Mouse (Mus musculus) embryonic facial prominence, embryonic 11.5 days (tissue): ENCODE data around the gene Dab1. TPM values are rescaled to one million over a fixed set of nuclear protein-coding genes. Genes with fewer than 3 reads are reported as not detected.

Experiments
- ATAC-seq: fragments of 200-750 bp; cut with Nextera tagmentation; replicated peaks from 2 replicates; pipeline ENCODE4 v1.8.0; 2017; ENCODE audit warnings: low read depth; ENCODE audit not compliant: insufficient number of reproducible peaks, low FRiP score, low TSS enrichment
- DNase-seq: peaks from one replicate; pipeline ENCODE4 v3.0.0-alpha.2; 2015; ENCODE audit warnings: low spot score
- H3K27ac ChIP-seq: fragments of 300-500 bp; sonication (generic); replicated peaks from 2 replicates; pipeline ENCODE4 v1.5.1; 2014; ENCODE audit warnings: mild to moderate bottlenecking, low read depth, low read length, control low read depth
- H3K27me3 ChIP-seq: fragments of 300-500 bp; sonication (generic); 2 replicates; pipeline ENCODE4 v1.6.1; 2014; ENCODE audit warnings: mild to moderate bottlenecking, low read length, moderate library complexity, mixed read lengths; ENCODE audit not compliant: control insufficient read depth, insufficient read depth
- H3K36me3 ChIP-seq: fragments of 300-500 bp; sonication (generic); replicated peaks from 2 replicates; pipeline ENCODE4 v1.6.1; 2014; ENCODE audit warnings: low read depth, mild to moderate bottlenecking, low read length, moderate library complexity, mixed read lengths; ENCODE audit not compliant: control insufficient read depth, insufficient read depth
- H3K4me1 ChIP-seq: fragments of 300-500 bp; sonication (generic); 2 replicates; pipeline ENCODE4 v1.6.1; 2014; ENCODE audit warnings: low read length, mixed read lengths; ENCODE audit not compliant: control insufficient read depth, insufficient read depth
- H3K4me2 ChIP-seq: fragments of 300-500 bp; sonication (generic); 2 replicates; pipeline ENCODE4 v1.6.1; 2014; ENCODE audit warnings: low read depth, mild to moderate bottlenecking, control low read depth, low read length, moderate library complexity
- H3K4me3 ChIP-seq: fragments of 300-500 bp; sonication (generic); 2 replicates; pipeline ENCODE4 v1.5.1; 2014; ENCODE audit warnings: low read depth, low read length, control low read depth
- H3K9ac ChIP-seq: fragments of 300-500 bp; sonication (generic); replicated peaks from 2 replicates; pipeline ENCODE4 v1.6.1; 2014; ENCODE audit warnings: mild to moderate bottlenecking, control low read depth, low read length
- H3K9me3 ChIP-seq: fragments of 300-500 bp; sonication (generic); replicated peaks from 2 replicates; pipeline ENCODE4 v1.6.1; 2016; ENCODE audit warnings: mild to moderate bottlenecking, low read length, inconsistent platforms, mixed read lengths; ENCODE audit not compliant: control insufficient read depth
- WGBS: fragments of 180-500 bp; shearing (Covaris S2); extraction: QIAGEN DNeasy Blood & Tissue Kit; methylation state at CpG from one replicate; pipeline ENCODE4 v1.1.7; 2014; 5-methylcytosine and 5-hydroxymethylcytosine counted together
- polyA plus RNA-seq: library from polyadenylated mRNA; unstranded; fragments of >200 nt; fragmentation: Nextera tagmentation; extraction: Ambion mirVana; gene quantifications from 2 replicates; pipeline ENCODE4 v1.2.1, GENCODE M21; 2014

Gene Dab1
- polyA plus RNA-seq, 1 experiment from 2014 or later: 17.6 TPM

- ATAC-seq: no peak
- no peaks in the 10 kb centered on the region for H3K27me3 ChIP-seq
- H3K4me1 ChIP-seq: no peaks in the 10 kb centered on the region
- no peaks in the 10 kb centered on the region for H3K9me3 ChIP-seq
- H3K9ac ChIP-seq: no peak overlapping the region
- DNase-seq: no peak
- 81% methylated on average over 4 of the region's 4 CpGs for WGBS
- H3K27ac ChIP-seq: no peak overlapping the region
- H3K36me3 ChIP-seq: no peaks in the 10 kb centered on the region
- H3K4me3 ChIP-seq: no peak overlapping the region
- H3K4me2 ChIP-seq: no peak overlapping the region
Measured at GRCm38 (mm10) chr4:104770331-104770730, 1151.2 kb downstream of the Dab1 start.

DNA sequence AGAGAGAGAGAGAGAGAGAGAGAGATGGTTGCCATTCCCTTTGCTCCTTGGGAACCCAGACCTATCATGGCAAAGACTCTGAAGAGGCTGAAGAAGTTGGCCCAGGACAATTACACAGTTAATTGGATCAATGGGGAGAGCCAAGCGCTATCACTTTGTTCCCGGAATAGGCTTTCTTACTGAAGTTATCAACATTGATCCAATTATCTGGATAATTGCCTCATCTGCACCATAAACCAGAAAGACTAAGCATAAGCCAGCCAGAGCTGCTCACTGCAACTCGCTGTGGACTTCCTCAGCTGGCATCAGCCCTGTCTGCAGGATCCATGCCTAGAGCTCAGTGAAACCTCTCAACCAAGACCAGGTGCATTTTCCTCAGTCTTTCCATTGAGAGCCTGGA is 1156.4 kb downstream of the Dab1 start:
- no peak overlapping the region for H3K4me2 ChIP-seq
- DNase-seq: no peak
- H3K36me3 ChIP-seq: no peaks in the 10 kb centered on the region
- 49% methylated on average over 3 of the region's 3 CpGs for WGBS
- ATAC-seq: no peak
- H3K4me1 ChIP-seq: no peaks in the 10 kb centered on the region
- H3K27ac ChIP-seq: no peak overlapping the region
- H3K9me3 ChIP-seq: no peaks in the 10 kb centered on the region
- H3K27me3 ChIP-seq: no peaks in the 10 kb centered on the region
- H3K9ac ChIP-seq: no peak overlapping the region
- H3K4me3 ChIP-seq: no peak overlapping the region

- no peak for ATAC-seq
- no peak for DNase-seq
Measured at GRCm38 (mm10) chr4:104779460-104779859, 1160.3 kb downstream of the Dab1 start.

GRCm38 (mm10) chr4:104781441-104781840 is 1162.3 kb downstream of the Dab1 start:
- Histone ChIP-seq H3K9ac (no peak overlapping the region), H3K4me2 (no peak overlapping the region), H3K9me3 (no peaks in the 10 kb centered on the region), H3K4me1 (no peaks in the 10 kb centered on the region), H3K27ac (no peak overlapping the region), H3K27me3 (no peaks in the 10 kb centered on the region), H3K4me3 (no peak overlapping the region), H3K36me3 (no peaks in the 10 kb centered on the region)
- WGBS: 89% methylated on average over 3 of the region's 3 CpGs
- DNase-seq (no peak), ATAC-seq (no peak)

More at GRCm38 (mm10) chr4:104779460-104779859, 1160.3 kb downstream of the Dab1 start:
- Histone ChIP-seq H3K27ac (no peak overlapping the region), H3K4me1 (no peaks in the 10 kb centered on the region), H3K36me3 (no peaks in the 10 kb centered on the region), H3K9me3 (no peaks in the 10 kb centered on the region), H3K9ac (no peak overlapping the region), H3K4me3 (no peak overlapping the region), H3K4me2 (no peak overlapping the region), H3K27me3 (no peaks in the 10 kb centered on the region)
- WGBS: 86% methylated on average over 5 of the region's 5 CpGs

DNA sequence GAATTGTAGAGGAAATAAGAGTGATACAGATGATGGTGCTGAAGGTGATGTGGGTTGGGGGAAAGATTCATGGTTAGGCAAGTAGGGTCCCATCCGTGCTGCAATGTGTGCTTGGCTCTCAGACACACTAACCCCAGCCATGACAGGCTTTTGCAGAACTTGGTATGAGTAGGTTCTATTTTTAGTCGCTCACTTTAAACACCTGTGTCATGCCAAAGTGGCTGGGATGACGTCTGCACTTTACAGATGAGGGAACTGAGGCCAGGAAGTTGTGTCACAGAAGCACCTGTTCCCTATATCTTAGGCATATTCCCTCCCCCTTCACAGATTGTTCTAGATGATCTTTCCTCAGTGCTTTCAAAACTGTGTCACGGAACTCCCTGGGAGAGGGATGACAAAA is 1163.2 kb downstream of the Dab1 start:
- no peak overlapping the region for H3K4me2 ChIP-seq
- no peak for ATAC-seq
- no peak overlapping the region for H3K4me3 ChIP-seq
- 82% methylated on average over 4 of the region's 4 CpGs for WGBS
- no peaks in the 10 kb centered on the region for H3K27me3 ChIP-seq
- H3K4me1 ChIP-seq: no peaks in the 10 kb centered on the region
- H3K27ac ChIP-seq: no peak overlapping the region
- H3K9ac ChIP-seq: no peak overlapping the region
- no peak for DNase-seq
- no peaks in the 10 kb centered on the region for H3K36me3 ChIP-seq
- no peaks in the 10 kb centered on the region for H3K9me3 ChIP-seq

DNA sequence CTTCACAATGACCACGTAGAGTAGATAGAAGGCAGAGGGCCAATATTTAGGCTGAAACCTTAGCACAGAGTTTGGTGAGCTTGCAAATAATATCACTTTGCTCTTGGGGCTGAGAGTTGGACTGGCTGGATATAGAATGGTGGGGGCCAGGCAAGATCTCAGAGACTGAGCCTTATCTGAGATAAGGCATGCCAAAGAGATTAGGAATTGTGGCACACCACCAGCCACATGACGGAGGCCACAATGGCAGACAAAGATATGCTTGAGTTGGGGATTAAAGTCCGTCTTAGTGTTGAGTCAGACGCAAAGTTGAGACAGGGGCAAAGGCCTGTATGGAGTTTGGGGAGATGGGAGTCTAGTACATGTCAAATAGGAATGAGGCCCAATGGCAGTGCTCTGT is 1173.0 kb downstream of the Dab1 start:
- ATAC-seq (no peak), DNase-seq (no peak)
- Histone ChIP-seq H3K4me1 (no peaks in the 10 kb centered on the region), H3K36me3 (no peaks in the 10 kb centered on the region), H3K9ac (no peak overlapping the region), H3K9me3 (no peaks in the 10 kb centered on the region), H3K4me3 (no peak overlapping the region), H3K27me3 (no peaks in the 10 kb centered on the region), H3K4me2 (no peak overlapping the region), H3K27ac (no peak overlapping the region)
- WGBS: 91% methylated on average over 4 of the region's 4 CpGs
